Mouse (Mus musculus): ENCODE measurements around the gene Scd1. TPM values are rescaled to one million over a fixed set of nuclear protein-coding genes. Genes with fewer than 3 reads are reported as not detected.
A peak's percentile ranks its signal among the peaks of the same experiment; 100 is the strongest.

Gene Scd1
- 0.44 and 2.0 TPM in 2 replicates for total RNA-seq (2017)

DNA sequence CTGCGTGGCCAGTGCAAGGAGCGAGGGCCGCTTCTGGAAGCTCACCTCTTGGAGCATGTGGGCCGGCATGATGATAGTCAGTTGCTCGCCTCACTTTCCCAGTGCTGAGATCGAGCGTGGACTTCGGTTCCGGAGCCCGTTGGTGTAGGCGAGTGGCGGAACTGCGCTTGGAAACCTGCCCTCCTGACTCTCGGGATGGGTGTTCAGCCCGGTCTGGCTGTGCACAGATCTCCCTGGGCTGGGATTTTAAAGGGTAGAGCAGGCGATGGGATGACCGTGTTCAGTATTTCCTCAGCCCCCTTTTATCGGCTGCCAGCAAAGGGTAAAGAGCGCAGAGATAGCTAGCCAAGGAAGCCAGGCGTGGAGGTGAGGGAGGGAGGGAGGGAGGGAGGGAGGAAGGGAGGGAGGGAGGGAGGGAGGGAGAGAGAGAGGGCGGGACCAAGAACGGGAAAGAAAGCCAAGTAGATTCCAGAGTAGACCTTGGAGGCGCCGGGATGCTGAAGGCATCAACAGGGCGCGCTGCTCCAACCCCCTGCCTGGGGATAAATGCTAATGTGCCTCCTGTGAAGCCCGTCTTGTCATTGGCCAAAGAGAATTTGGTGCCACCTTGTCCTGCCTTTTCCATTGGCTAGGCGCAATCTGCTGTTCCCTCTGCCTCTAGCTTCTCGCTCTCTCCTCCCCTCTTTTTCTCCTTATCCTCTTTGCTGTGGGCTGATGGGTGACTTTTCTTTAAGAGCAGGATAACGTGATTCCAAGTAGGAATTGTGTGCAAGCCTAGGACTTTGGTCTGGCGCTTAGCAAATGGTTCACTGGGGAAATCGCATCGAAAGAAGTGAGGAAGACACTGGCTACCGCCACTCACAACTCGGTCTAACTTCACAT lies at the start of gene Scd1:
Gene Scd1, minus strand, starts transcription at position 539 of the 882 bp plus-strand sequence.
- peak; percentile 47 to 57 for ATAC-seq (replicated peaks in 1 of 2; ENCODE audit: insufficient read depth in 1 of 2, low FRiP score in 2 of 2, low TSS enrichment in 1 of 2, low read depth in 1 of 2, poor library complexity in 2 of 2, severe bottlenecking in 2 of 2)

DNA sequence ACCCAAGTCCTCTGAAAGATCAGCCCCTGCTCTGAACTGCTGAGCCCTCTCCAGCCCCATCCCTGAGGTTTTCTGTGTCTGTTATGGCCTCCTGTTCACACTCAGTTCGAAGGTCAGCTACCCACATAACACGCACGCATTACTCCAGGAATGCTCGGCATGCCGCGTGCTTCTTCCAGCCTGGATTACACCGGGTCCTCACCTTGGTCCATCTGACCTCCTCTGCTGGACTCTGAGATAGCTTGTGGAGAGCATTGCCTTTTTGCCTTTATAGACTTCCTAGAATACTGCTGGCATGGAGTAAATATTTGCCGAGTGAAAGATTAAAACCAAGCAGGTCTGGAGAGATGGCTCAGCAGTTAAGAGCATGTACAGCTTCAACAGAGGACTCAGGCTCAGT lies 47.7 kb upstream of the Scd1 start:
- no peak for ATAC-seq (replicated peaks in 1 of 2; ENCODE audit: insufficient read depth in 1 of 2, low FRiP score in 2 of 2, low TSS enrichment in 1 of 2, low read depth in 1 of 2, poor library complexity in 2 of 2, severe bottlenecking in 2 of 2)

DNA sequence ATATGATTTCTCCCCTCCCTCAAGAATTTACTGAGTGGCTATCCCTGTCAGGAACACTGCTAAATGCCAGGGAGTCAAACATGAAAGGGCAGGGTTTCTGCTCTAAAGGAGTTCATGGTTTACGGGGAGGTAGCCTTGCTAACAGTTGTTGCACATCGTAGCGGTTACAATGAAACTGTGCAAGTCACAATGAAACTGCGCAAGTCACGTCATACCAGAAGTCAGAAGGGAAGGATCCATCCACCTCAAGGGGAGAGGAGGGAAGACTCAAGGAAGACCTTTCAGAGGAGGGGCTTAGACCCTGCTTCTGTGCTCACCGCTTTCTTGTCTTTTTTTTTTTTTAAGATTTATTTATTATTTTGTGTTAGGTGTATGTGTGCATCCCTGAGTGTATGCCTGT lies 47.2 kb upstream of the Scd1 start:
- ATAC-seq (replicated peaks in 1 of 2; ENCODE audit: insufficient read depth in 1 of 2, low FRiP score in 2 of 2, low TSS enrichment in 1 of 2, low read depth in 1 of 2, poor library complexity in 2 of 2, severe bottlenecking in 2 of 2), result no peak

DNA sequence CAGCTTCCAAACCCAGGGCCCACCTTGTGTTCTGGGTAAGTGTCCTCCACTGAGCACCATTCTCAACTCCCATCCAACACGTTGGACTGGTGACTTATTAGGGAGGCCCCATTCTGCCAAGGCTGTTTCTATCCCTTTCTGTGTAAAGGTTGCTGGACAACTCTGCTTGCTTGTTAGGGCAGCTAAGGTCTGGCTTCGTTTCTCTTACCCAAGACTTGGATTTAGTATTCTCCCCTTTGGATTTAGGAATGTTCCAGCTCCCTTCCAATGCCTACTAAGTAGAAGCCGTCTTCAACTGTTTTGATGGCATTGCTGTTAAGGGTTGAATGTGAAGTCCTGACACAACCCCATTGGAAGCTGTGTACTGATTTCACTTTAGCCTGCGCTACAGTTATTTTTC lies 40.2 kb upstream of the Scd1 start:
- no peak for ATAC-seq (replicated peaks in 1 of 2; ENCODE audit: insufficient read depth in 1 of 2, low FRiP score in 2 of 2, low TSS enrichment in 1 of 2, low read depth in 1 of 2, poor library complexity in 2 of 2, severe bottlenecking in 2 of 2)

DNA sequence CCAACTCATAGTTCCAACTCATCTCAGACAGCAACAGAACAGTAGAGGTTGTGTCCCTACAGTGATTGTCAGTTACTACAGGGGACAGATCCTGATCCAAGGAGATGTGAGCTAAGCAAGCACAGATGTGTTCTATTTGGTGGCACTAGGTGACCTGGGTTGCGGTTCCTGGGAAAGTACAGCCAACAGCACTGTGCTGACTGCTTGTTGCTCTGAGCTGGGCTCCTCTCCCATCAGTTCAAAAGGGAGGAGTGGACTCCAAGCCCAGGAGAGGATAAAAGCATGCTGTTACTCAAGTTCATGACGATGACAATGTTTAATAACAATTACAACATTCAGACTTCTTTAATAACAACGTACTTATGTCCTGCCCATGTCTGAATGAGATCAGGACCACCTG lies 38.1 kb upstream of the Scd1 start:
- no peak for ATAC-seq (replicated peaks in 1 of 2; ENCODE audit: insufficient read depth in 1 of 2, low FRiP score in 2 of 2, low TSS enrichment in 1 of 2, low read depth in 1 of 2, poor library complexity in 2 of 2, severe bottlenecking in 2 of 2)

DNA sequence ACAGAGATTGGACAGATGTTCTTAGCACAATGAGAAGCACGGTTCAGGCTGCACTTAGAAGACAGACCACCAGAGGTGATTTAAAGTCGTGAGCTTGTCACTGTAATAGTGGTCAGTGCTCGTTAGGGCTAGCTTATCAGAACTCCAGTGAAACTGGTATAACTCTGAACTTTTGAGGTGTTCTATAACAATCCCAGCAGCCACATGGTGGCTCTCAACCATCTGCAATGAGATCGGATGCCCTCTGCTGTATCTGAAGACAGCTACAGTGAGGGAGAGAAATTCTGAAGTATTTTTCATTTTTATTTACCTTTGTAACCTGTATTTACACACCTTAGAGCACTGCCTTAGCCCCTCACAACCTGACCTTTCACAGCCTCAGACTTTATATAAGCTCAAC lies 31.6 kb upstream of the Scd1 start:
- no peak for ATAC-seq (replicated peaks in 1 of 2; ENCODE audit: insufficient read depth in 1 of 2, low FRiP score in 2 of 2, low TSS enrichment in 1 of 2, low read depth in 1 of 2, poor library complexity in 2 of 2, severe bottlenecking in 2 of 2)

DNA sequence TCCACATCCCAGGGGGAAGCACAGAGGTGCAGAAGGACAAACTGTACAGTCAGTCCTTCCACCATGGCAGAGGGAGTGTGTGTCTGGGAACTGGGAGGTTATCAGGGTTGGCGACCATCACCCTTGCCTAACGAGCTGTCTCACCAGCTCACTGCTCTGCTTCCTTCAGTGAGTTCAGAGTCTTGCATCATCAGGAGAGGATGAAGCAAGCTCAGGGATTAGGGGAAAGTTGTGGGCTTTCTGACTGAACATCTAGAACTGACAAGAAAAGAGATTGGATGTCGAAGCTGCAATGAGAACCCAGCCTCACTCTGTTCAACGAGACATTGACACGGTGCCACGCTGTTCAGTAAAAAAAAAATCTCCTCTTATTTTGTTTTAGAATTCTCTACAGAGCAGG lies 30.3 kb upstream of the Scd1 start:
- ATAC-seq (replicated peaks in 1 of 2; ENCODE audit: insufficient read depth in 1 of 2, low FRiP score in 2 of 2, low TSS enrichment in 1 of 2, low read depth in 1 of 2, poor library complexity in 2 of 2, severe bottlenecking in 2 of 2), result no peak

DNA sequence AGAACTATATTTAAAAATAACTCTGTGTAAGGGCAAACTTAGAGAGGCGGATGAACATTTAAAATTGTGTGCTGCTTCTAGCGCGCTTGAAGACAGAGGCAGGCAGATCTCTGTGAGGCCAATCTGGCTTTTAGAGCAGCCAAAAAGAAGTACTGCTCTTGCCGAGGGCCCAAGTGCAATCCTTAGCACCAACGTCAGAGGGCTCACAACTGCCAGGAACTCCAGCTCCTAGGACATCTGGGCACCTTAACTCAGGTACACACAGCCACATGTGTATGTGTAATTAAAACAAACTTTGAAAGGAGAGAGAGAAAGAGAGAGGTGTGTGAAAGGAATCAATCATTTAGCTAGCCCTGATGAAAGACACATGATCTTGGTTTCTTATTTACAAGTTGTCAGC lies 24.4 kb upstream of the Scd1 start:
- ATAC-seq (replicated peaks in 1 of 2; ENCODE audit: insufficient read depth in 1 of 2, low FRiP score in 2 of 2, low TSS enrichment in 1 of 2, low read depth in 1 of 2, poor library complexity in 2 of 2, severe bottlenecking in 2 of 2), result no peak

DNA sequence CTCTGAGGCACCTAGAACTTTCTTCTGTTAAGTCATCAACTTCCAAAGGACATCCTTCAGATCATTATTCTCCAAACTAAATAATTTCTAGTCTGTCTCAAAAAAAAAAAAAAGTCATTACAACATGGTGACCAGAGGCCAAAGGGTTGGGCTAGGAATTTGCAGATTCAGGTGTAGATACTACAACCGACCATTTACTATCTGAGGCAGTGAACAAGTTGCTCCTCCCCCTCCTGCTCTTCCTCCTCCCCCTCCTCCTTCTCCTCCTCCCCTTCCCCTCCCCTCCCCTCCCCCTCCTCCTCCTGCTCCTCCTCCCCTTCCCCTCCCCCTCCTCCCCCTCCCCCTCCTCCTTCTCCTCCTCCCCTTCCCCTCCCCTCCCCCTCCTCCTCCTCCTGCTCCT lies 20.0 kb upstream of the Scd1 start:
- no peak for ATAC-seq (replicated peaks in 1 of 2; ENCODE audit: insufficient read depth in 1 of 2, low FRiP score in 2 of 2, low TSS enrichment in 1 of 2, low read depth in 1 of 2, poor library complexity in 2 of 2, severe bottlenecking in 2 of 2)

DNA sequence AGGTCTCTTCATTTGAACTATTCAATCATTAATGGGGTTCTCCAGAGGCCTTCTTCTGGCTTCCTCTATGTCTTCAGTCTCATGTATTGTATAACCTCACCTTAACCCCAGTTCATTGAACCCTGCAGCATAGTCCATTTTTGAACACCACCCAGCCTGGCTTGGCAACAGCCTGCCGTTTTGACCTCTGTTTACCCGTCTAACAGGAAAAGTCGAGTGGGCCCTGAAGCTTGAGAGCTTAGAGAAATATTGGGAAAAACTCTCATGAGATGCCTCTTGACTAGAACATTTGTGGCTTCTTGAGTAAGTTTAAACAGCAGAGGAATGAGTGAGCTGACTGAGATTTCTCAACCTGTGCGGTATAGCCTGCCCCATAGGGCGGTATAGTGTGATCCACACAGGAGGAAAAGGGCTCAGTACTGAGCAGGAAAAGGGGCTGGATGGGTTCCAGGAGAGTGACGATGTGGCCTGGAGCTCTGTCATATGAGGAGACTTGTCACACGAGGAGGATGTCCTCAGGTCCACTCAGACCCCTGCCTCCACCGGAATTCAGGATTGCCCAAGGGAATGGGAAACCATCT lies 14.5 kb upstream of the Scd1 start:
- ATAC-seq (replicated peaks in 1 of 2; ENCODE audit: insufficient read depth in 1 of 2, low FRiP score in 2 of 2, low TSS enrichment in 1 of 2, low read depth in 1 of 2, poor library complexity in 2 of 2, severe bottlenecking in 2 of 2), result no peak

DNA sequence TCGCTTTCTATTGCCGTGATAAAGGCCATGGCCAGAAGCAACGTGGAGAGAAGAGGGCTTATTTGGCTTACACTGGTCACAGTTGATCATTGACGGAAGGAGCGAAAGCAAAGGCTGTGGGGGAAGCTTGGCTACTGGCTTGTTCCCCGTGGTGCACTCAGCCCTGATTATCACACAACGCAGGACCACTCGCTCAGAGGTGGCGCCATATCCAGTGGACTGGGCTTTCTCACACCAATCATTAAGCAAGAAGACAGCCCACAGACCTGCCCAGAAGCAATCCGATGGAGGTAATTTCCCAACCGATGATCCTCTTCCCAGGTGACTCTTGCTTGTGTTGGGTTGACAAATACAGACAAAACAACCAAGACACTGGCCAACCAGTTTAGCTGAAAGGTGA lies 11.9 kb upstream of the Scd1 start:
- no peak for ATAC-seq (replicated peaks in 1 of 2; ENCODE audit: insufficient read depth in 1 of 2, low FRiP score in 2 of 2, low TSS enrichment in 1 of 2, low read depth in 1 of 2, poor library complexity in 2 of 2, severe bottlenecking in 2 of 2)

DNA sequence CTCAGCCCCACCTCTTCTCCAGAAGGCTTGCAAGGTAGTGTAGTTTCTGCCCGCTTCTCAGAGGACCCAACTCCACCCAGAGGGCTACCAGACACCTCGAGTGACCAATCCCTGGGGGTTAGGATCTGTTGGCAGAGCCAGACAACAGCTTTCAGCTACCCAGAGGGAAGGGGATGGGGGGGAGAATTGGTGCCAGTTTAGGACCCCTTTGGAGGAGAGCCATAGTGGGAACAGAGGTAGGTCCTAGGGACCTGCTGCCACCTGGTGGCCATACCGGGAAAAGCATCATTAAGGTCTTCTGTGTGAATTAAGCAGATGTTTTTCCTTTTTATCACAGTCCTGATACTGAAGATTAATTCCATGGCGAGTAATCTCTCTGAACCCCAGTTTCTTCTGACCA lies 11.3 kb upstream of the Scd1 start:
- ATAC-seq (replicated peaks in 1 of 2; ENCODE audit: insufficient read depth in 1 of 2, low FRiP score in 2 of 2, low TSS enrichment in 1 of 2, low read depth in 1 of 2, poor library complexity in 2 of 2, severe bottlenecking in 2 of 2), result peak in 1 of 2 experiments; percentile 12; a peak in 1 of 4 replicates

DNA sequence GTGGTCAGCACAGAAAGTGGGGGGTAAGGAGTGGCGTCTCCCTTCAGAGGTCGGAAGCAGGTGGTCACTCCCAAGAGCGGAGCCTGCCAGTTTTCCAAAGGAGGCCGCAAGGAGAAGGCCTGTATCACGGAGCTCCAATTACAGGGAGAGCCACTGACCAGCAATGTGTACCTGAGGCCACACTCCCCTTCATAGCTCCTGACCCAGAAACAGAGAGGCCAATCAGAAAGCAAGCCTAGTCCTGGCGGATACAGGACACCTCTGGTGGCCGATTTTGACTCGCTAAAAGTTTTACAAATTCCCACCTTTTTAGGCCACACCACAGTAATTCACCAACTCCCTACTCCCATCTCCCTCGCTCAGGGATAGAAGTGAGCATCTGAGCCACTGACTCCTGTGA lies 10.9 kb upstream of the Scd1 start:
- no peak for ATAC-seq (replicated peaks in 1 of 2; ENCODE audit: insufficient read depth in 1 of 2, low FRiP score in 2 of 2, low TSS enrichment in 1 of 2, low read depth in 1 of 2, poor library complexity in 2 of 2, severe bottlenecking in 2 of 2)

DNA sequence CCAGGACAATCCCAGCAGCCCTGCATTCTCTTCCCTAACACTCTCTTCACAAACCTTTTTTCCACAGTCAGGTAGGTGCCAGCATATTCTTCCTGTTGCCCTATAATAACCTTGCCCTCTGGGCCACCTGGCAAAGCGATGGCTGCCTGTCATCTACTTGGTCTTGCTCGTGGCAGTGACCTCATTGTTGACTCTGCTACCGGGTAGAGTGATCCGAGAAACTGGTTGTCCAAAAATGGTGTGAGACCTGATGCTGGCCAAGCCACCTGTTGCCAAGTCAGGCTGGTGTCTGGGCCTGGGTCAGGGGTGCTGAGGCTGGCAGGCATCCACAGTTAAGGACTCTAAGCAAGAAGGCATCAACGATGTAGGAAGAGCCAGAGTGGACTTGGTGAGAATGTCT lies 10.4 kb upstream of the Scd1 start:
- no peak for ATAC-seq (replicated peaks in 1 of 2; ENCODE audit: insufficient read depth in 1 of 2, low FRiP score in 2 of 2, low TSS enrichment in 1 of 2, low read depth in 1 of 2, poor library complexity in 2 of 2, severe bottlenecking in 2 of 2)

DNA sequence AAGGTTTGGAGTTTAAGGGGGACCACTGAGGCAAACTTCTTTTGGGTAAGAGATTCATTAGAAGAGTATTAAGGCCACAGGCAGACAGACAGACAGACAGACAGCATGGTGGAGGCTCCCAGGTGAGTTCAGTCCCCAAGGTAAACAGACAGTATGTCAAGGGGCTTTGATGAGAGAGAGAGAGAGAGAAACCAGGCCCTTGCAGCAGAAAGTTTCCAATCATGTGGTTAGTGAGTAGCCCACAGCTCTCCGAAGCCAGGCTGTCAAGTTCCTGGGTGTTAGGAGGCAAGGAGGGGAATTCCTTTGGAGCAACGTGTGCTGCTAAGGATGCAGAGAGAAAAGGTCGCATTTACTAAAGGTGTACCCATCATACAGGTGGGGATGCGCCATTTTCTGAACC lies 9.8 kb upstream of the Scd1 start:
- ATAC-seq (replicated peaks in 1 of 2; ENCODE audit: insufficient read depth in 1 of 2, low FRiP score in 2 of 2, low TSS enrichment in 1 of 2, low read depth in 1 of 2, poor library complexity in 2 of 2, severe bottlenecking in 2 of 2), result no peak

DNA sequence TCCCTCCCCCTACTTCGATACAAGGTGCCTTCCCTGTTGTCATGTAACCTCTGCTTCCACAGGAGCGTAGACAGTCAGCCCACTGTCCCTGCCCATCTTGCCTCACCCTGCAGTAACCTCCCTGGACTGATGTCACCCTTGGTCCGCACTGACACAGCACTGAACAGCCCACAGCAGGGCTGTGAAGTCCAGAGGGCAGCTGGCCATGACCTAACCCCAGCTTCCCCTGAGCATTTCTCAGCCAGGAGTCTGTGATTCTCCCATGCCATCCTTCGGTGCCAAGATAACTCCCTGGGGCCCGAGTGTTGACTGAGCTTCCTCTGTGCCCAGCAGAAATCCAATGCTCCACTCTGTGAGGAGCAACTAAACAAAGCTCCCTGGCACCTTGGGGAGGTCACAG lies 8.6 kb upstream of the Scd1 start:
- ATAC-seq (replicated peaks in 1 of 2; ENCODE audit: insufficient read depth in 1 of 2, low FRiP score in 2 of 2, low TSS enrichment in 1 of 2, low read depth in 1 of 2, poor library complexity in 2 of 2, severe bottlenecking in 2 of 2), result no peak

DNA sequence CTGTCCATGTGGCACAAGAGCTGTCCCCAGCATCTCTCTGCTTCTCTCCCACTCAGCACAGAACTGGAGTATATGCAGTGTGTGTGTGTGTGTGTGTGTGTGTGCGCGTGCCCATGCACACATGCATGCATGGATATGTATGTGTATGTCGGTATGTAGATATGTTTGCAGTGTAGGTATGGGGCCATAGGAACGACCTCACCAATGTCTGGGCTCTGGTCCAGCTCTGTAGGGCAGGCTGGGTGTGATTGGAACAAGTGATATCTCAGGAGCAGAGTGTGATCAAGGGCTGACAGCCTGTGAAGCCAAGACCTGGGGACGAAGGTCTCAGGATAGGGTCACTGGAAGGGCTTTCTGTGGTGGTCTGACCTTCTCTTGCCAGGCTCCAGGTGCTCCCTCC lies 7.8 kb upstream of the Scd1 start:
- no peak for ATAC-seq (replicated peaks in 1 of 2; ENCODE audit: insufficient read depth in 1 of 2, low FRiP score in 2 of 2, low TSS enrichment in 1 of 2, low read depth in 1 of 2, poor library complexity in 2 of 2, severe bottlenecking in 2 of 2)

DNA sequence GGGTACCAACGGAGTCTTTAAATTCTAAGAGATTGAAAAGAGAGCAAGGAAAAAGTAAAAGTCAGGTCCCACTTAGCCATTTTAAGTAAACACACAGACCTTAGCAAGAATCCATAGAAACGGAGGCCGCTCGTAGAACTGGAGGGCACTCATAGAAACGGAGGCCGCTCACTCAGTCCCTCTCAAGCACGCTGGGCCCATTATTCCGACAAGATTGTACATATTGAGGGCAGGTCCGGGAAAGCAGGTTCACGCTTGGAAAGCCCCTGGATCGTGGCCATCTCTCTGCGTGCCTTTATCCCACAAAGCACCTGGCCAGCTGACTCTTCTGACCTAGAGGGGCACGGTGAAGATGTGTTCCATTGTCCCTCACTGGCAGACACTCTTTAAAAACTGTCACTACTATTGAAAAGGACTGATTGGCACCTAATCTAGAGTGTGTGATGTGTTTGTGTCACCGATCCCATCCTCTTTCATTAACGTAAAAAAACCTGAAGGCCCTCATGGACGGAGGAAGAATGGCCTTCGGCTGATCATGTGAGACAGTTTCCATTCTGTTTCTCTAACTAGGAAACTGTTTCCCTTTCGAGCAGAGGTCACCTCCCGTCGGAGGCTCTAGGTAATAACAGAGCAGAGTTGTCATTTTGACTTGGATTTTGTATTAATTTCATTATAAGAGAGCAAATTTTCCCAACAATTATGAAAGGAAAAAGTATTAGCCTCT lies 2.8 kb upstream of the Scd1 start:
- no peak for ATAC-seq (replicated peaks in 1 of 2; ENCODE audit: insufficient read depth in 1 of 2, low FRiP score in 2 of 2, low TSS enrichment in 1 of 2, low read depth in 1 of 2, poor library complexity in 2 of 2, severe bottlenecking in 2 of 2)

All from hematopoietic stem cell, adult 5-6 weeks (primary cell).